Mouse (Mus musculus) MEL-GATA-1-ER (cell line): Measurements from ENCODE around the gene Olfr1386.
"Not testable (repeated sequence)": the region's sequence is repeated elsewhere in the genome, so short reads cannot be mapped to it uniquely, and the experiment has no call there.

Experiments
- DNase-seq: peaks from one replicate; pipeline ENCODE4 v3.0.0-alpha.2; 2012; ENCODE audit warnings: low read depth; ENCODE audit errors: extremely low read depth

Olfr1386 gene

GRCm38 (mm10) chr11:49464746-49465145 lies at the start of gene Olfr1386:
TSS of gene Olfr1386 (plus strand) at chr11:49465046.
- DNase-seq, result not testable (repeated sequence)

- no peak for DNase-seq
Measured at GRCm38 (mm10) chr11:49422767-49423166, 42.1 kb upstream of the Olfr1386 start, which contains the start of gene Olfr1389. TSS of gene Olfr1389 (plus strand) at chr11:49423067.

DNA sequence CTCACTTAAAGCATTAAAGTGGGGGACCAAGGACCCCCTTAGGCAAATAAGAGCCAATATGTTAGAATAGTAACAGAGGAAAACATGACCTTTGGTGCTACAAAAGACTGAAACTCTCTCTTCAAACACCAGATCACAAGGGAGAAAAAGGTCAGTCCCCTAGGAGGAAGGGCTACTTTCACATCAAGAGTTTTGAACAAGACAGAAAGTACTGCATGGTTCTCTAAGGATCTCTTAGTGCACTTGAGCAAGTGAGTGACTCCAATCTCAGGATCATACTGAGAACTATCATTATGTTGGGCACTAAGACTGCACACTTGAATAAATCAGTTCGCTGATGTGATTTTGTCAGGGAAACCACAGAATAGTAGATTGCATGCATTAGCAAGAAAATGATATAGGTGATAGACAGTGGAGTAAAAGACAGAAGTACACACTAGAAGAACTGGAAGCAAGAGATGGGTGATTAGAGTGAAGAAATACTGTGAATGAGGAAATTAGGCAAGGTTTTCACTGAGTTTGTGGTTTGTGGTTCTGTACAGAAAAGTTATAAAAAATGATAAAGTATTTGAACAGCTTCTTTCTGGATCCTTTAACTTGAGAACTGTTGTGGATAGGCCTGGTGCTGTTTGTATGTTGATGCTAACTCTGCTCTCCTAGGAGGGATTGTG lies 39.5 kb upstream of the Olfr1386 start:
- no peak for DNase-seq

GRCm38 (mm10) chr11:49429641-49430040 lies 35.2 kb upstream of the Olfr1386 start:
- DNase-seq, result no peak

DNA sequence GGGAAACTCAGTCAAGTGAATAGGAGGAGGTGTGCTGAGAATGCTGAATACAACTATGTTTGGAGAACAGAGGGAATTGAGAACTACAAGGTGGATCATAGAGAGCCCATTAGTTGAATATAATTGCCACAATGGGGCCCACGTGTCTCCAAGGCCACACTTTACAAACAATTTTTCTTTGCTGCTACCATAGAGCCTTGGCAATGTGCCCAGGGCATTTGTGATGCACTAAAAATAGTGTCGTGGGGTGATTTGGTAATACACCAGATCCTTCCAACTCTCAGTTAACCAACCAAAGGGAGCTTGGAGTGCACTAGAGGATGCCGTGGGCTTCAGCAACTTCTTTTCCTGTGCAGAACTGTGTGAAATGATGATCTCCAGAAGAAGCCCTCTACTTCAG lies 28.4 kb upstream of the Olfr1386 start, which contains the start of gene Olfr1388:
Gene Olfr1388 (plus strand): TSS at position 214 of the 400 bp plus-strand sequence.
- no peak for DNase-seq

DNA sequence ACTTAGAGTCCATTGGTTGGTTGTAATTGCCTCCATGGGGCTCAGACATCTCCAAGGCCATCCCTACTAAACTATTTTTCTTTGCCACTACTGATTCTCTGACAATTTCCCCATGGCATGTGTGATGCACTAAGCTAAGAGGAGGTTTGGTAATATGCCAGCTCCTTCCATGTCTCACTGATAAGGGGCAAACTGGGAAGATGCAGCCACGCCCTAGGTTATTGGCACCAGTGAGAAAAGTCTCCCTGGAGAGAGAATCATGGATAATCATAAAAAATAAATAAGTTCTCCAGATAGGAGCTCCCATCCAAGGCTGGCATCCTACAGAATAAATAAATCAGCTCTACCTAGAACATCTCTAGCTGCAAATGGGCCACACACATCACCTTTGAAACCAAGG lies 9.8 kb upstream of the Olfr1386 start, which contains the start of gene Olfr1387:
Gene Olfr1387 (plus strand): TSS at position 301 of the 400 bp plus-strand sequence.
- no peak for DNase-seq

- DNase-seq, result no peak
Measured at GRCm38 (mm10) chr11:49485973-49486372, 21.1 kb downstream of the Olfr1386 start.

GRCm38 (mm10) chr11:49488770-49489169 lies 23.9 kb downstream of the Olfr1386 start, which contains the start of gene Olfr1385:
TSS of gene Olfr1385 (plus strand) at chr11:49489070.
- DNase-seq, result not testable (repeated sequence)

- DNase-seq, result no peak
Measured at GRCm38 (mm10) chr11:49518086-49518485, 53.2 kb downstream of the Olfr1386 start.

- no peak for DNase-seq
Measured at GRCm38 (mm10) chr11:49519348-49519747, 54.5 kb downstream of the Olfr1386 start, which contains the start of gene Olfr1383. TSS of gene Olfr1383 (plus strand) at chr11:49519648.
